Mouse (Mus musculus) neutrophil, adult 65 days (primary cell): ENCODE data around the gene Gm42688. TPM values are rescaled to one million over a fixed set of nuclear protein-coding genes. Genes with fewer than 3 reads are reported as not detected.

Experiments used
- total RNA-seq: library from RNA; stranded (reverse); gene quantifications from 2 replicates; pipeline ENCODE4 v1.2.4, GENCODE M21; 2023

The Gm42688 gene
- total RNA-seq = 3.2 and 4.4 TPM in 2 replicates

GRCm38 (mm10) chr6:83101316-83101687 is at the start of gene Gm42688, which contains the start of gene Ccdc142:
Gene Gm42688 (plus strand): TSS chr6:83101617.
Gene Ccdc142 (plus strand): TSS chr6:83101601.

GRCm38 (mm10) chr6:83054074-83054851 is 47.2 kb upstream of the Gm42688 start, which contains the start of gene Aup1:
Gene Aup1 (plus strand): TSS chr6:83054521.

GRCm38 (mm10) chr6:83054871-83055431 is 46.5 kb upstream of the Gm42688 start, which contains the start of gene Htra2:
Gene Htra2 (minus strand): TSS chr6:83055273.

GRCm38 (mm10) chr6:83057790-83058189 is 43.6 kb upstream of the Gm42688 start, which contains the start of gene Dqx1:
Gene Dqx1 (plus strand): TSS chr6:83057844.

GRCm38 (mm10) chr6:83070247-83070310 is 31.3 kb upstream of the Gm42688 start, which contains the start of gene Tlx2:
Gene Tlx2 (minus strand): TSS chr6:83070293.

GRCm38 (mm10) chr6:83077630-83078323 is 23.6 kb upstream of the Gm42688 start, which contains the start of gene Pcgf1:
Gene Pcgf1 (plus strand): TSS chr6:83077869.

GRCm38 (mm10) chr6:83086121-83087035 is 15.0 kb upstream of the Gm42688 start, which contains the start of gene Lbx2:
Gene Lbx2 (plus strand): TSS chr6:83086367.

GRCm38 (mm10) chr6:83108762-83109668 is 7.6 kb downstream of the Gm42688 start, which contains the start of gene Mrpl53:
Gene Mrpl53 (plus strand): TSS chr6:83109040.

GRCm38 (mm10) chr6:83115011-83115671 is 13.7 kb downstream of the Gm42688 start, which contains the start of gene Mogs:
Gene Mogs (plus strand): TSS chr6:83115496.

GRCm38 (mm10) chr6:83120930-83121862 is 19.8 kb downstream of the Gm42688 start, which contains the start of gene Wbp1:
Gene Wbp1 (minus strand): TSS chr6:83121559.

GRCm38 (mm10) chr6:83125331-83125730 is 23.9 kb downstream of the Gm42688 start, which contains the start of gene Ino80b:
Gene Ino80b (minus strand): TSS chr6:83125431.

GRCm38 (mm10) chr6:83134951-83135513 is 33.6 kb downstream of the Gm42688 start, which contains the start of gene Rtkn:
Gene Rtkn (plus strand): TSS chr6:83135463.

GRCm38 (mm10) chr6:83156259-83156684 is 54.9 kb downstream of the Gm42688 start, which contains the start of the genes Wdr54 and 1700003E16Rik:
Gene Wdr54 (minus strand): TSS chr6:83156397.
Gene 1700003E16Rik (plus strand): TSS chr6:83156404.

Other genes starting within 250 kb of the Gm42688 start
- 24.2 and 37.5 TPM in 2 replicates for gene Sema4f, start 161.8 kb upstream of the Gm42688 start, total RNA-seq
- gene M1ap, start 154.7 kb upstream of the Gm42688 start, total RNA-seq = 2.1 and 3.1 TPM in 2 replicates
- 23.0 and 23.7 TPM in 2 replicates for gene Dok1, start 68.1 kb upstream of the Gm42688 start, total RNA-seq
- gene Loxl3, start 67.4 kb upstream of the Gm42688 start, total RNA-seq = 0.86 and 1.0 TPM in 2 replicates
- gene Aup1, start 47.1 kb upstream of the Gm42688 start, total RNA-seq = 213 and 248 TPM in 2 replicates
- 28.7 and 51.2 TPM in 2 replicates for gene Htra2, start 46.3 kb upstream of the Gm42688 start, total RNA-seq
- gene Dqx1, start 43.8 kb upstream of the Gm42688 start, total RNA-seq = 4.4 and 7.9 TPM in 2 replicates
- gene Tlx2, start 31.3 kb upstream of the Gm42688 start, total RNA-seq = not detected in 2 replicates
- gene Pcgf1, start 23.7 kb upstream of the Gm42688 start, total RNA-seq = 13.1 and 13.9 TPM in 2 replicates
- gene Lbx2, start 15.2 kb upstream of the Gm42688 start, total RNA-seq = not detected in 2 replicates
- 4.2 and 4.8 TPM in 2 replicates for gene Ccdc142, start within 50 bp of the Gm42688 start, total RNA-seq
- gene Mrpl53, start 7.4 kb downstream of the Gm42688 start, total RNA-seq = 19.1 and 19.8 TPM in 2 replicates
- 18.9 and 25.1 TPM in 2 replicates for gene Mogs, start 13.9 kb downstream of the Gm42688 start, total RNA-seq
- gene Wbp1, start 19.9 kb downstream of the Gm42688 start, total RNA-seq = 26.7 and 32.6 TPM in 2 replicates
- gene Ino80b, start 23.8 kb downstream of the Gm42688 start, total RNA-seq = 16.4 TPM in 2 replicates
- 0.66 TPM in 1 of 2 replicates, not detected in the other for gene Rtkn, start 33.8 kb downstream of the Gm42688 start, total RNA-seq
- gene Wdr54, start 54.8 kb downstream of the Gm42688 start, total RNA-seq = not detected in 2 replicates
- not detected in 2 replicates for gene 1700003E16Rik, start 54.8 kb downstream of the Gm42688 start, total RNA-seq
- 91.8 and 114 TPM in 2 replicates for gene Dctn1, start 64.3 kb downstream of the Gm42688 start, total RNA-seq
- not detected in 2 replicates for gene Slc4a5, start 118.2 kb downstream of the Gm42688 start, total RNA-seq
- 18.4 and 19.1 TPM in 2 replicates for gene Mthfd2, start 224.3 kb downstream of the Gm42688 start, total RNA-seq
- gene Mob1a, start 224.4 kb downstream of the Gm42688 start, total RNA-seq = 180 and 209 TPM in 2 replicates
- 9.3 and 11.1 TPM in 2 replicates for gene Bola3, start 247.5 kb downstream of the Gm42688 start, total RNA-seq